Mouse (Mus musculus): ENCODE measurements around the gene Lmntd1. TPM values are rescaled to one million over a fixed set of nuclear protein-coding genes. Genes with fewer than 3 reads are reported as not detected.

The Lmntd1 gene
- polyA plus RNA-seq, 1 experiment: not detected

- TF ChIP-seq POLR2A (IDR thresholded peaks at IDR 0.05; ENCODE audit: low read depth, low read length) (no peak), CTCF (IDR thresholded peaks at IDR 0.05; ENCODE audit: extremely low read depth, insufficient read length, insufficient replicate concordance, low read depth, low read length) (no peak)
- 44% methylated on average over 4 of the region's 4 CpGs for WGBS
- no peak overlapping the region for H3K4me3 ChIP-seq (ENCODE audit: low read depth, low read length)
- H3K36me3 ChIP-seq (ENCODE audit: control insufficient read depth, insufficient read depth, low read length): no peaks in the 10 kb centered on the region
- no peaks in the 10 kb centered on the region for H3K4me1 ChIP-seq (ENCODE audit: control insufficient read depth, insufficient read depth, insufficient read length, low read length)
- H3K27ac ChIP-seq (ENCODE audit: insufficient read depth, low read depth, low read length): no peak overlapping the region
- no peaks in the 10 kb centered on the region for H3K27me3 ChIP-seq (ENCODE audit: control insufficient read depth, insufficient read depth, low read length)
Observed at GRCm38 (mm10) chr6:145378689-145379088, 235.4 kb downstream of the Lmntd1 start.

GRCm38 (mm10) chr6:145374372-145374771, 239.7 kb downstream of the Lmntd1 start:
- TF ChIP-seq POLR2A (IDR thresholded peaks at IDR 0.05; ENCODE audit: low read depth, low read length) (no peak), CTCF (IDR thresholded peaks at IDR 0.05; ENCODE audit: extremely low read depth, insufficient read length, insufficient replicate concordance, low read depth, low read length) (no peak)
- Histone ChIP-seq H3K27me3 (ENCODE audit: control insufficient read depth, insufficient read depth, low read length) (no peaks in the 10 kb centered on the region), H3K27ac (ENCODE audit: insufficient read depth, low read depth, low read length) (no peak overlapping the region), H3K36me3 (ENCODE audit: control insufficient read depth, insufficient read depth, low read length) (no peaks in the 10 kb centered on the region), H3K4me1 (ENCODE audit: control insufficient read depth, insufficient read depth, insufficient read length, low read length) (no peaks in the 10 kb centered on the region), H3K4me3 (ENCODE audit: low read depth, low read length) (no peak overlapping the region)
- WGBS: 56% methylated on average over 2 of the region's 2 CpGs

DNA sequence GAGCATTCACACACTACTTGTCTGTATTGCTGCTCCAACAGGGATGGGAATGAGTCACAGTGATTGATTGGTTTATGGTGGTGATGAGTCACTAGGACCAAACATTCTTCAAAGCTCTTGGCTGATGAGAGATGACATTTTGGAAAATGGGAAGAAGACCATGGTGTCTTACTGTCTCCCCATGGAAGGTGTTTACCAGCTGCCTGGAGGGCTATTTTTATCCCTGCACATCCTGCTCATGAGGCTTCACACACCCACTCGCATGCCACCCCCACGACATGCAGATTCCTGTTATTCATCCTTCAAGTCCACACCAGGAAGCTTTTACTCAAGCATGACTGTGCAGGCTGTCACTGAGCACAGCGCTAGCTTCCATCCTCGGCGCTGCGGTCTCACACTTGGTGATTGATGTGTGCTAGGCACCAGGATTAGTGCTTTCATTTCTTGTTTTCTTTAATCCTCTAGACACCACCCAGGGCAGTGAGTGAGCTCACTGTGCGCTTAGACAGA, 240.4 kb downstream of the Lmntd1 start:
- WGBS: 63% methylated on average over 7 of the region's 7 CpGs
- TF ChIP-seq POLR2A (IDR thresholded peaks at IDR 0.05; ENCODE audit: low read depth, low read length): no peak
- TF ChIP-seq CTCF (IDR thresholded peaks at IDR 0.05; ENCODE audit: extremely low read depth, insufficient read length, insufficient replicate concordance, low read depth, low read length): no peak
- no peak overlapping the region for H3K27ac ChIP-seq (ENCODE audit: insufficient read depth, low read depth, low read length)
- no peaks in the 10 kb centered on the region for H3K36me3 ChIP-seq (ENCODE audit: control insufficient read depth, insufficient read depth, low read length)
- no peak overlapping the region for H3K4me3 ChIP-seq (ENCODE audit: low read depth, low read length)
- H3K4me1 ChIP-seq (ENCODE audit: control insufficient read depth, insufficient read depth, insufficient read length, low read length): no peaks in the 10 kb centered on the region
- no peaks in the 10 kb centered on the region for H3K27me3 ChIP-seq (ENCODE audit: control insufficient read depth, insufficient read depth, low read length)

GRCm38 (mm10) chr6:145372066-145372465, 242.1 kb downstream of the Lmntd1 start:
- H3K4me3 ChIP-seq (ENCODE audit: low read depth, low read length): no peak overlapping the region
- H3K27me3 ChIP-seq (ENCODE audit: control insufficient read depth, insufficient read depth, low read length): no peaks in the 10 kb centered on the region
- no peaks in the 10 kb centered on the region for H3K36me3 ChIP-seq (ENCODE audit: control insufficient read depth, insufficient read depth, low read length)
- WGBS: 40% methylated on average over 2 of the region's 2 CpGs
- no peaks in the 10 kb centered on the region for H3K4me1 ChIP-seq (ENCODE audit: control insufficient read depth, insufficient read depth, insufficient read length, low read length)
- TF ChIP-seq CTCF (IDR thresholded peaks at IDR 0.05; ENCODE audit: extremely low read depth, insufficient read length, insufficient replicate concordance, low read depth, low read length) (no peak), POLR2A (IDR thresholded peaks at IDR 0.05; ENCODE audit: low read depth, low read length) (no peak)
- H3K27ac ChIP-seq (ENCODE audit: insufficient read depth, low read depth, low read length): no peak overlapping the region

DNA sequence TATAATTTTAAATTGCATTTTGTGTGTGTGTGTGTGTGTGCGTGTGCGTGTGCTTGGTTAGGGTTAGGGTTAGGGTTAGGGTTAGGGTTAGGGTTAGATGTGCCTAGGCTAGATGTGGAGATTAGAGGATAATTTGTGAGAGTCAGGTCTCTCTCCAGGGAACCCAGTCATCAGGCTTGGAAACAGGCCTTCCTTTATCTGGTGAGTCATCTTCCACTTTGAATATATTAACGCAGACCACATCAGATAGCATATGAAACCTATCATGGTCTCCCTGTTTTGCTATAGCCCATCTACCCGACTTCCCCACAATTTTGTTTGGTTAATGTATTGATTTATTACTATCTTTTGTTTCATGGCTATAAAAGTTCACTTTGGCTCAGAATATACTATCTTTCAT, 242.5 kb downstream of the Lmntd1 start:
- 56% methylated on average over 4 of the region's 4 CpGs for WGBS
- Histone ChIP-seq H3K27me3 (ENCODE audit: control insufficient read depth, insufficient read depth, low read length) (no peaks in the 10 kb centered on the region), H3K27ac (ENCODE audit: insufficient read depth, low read depth, low read length) (no peak overlapping the region), H3K36me3 (ENCODE audit: control insufficient read depth, insufficient read depth, low read length) (no peaks in the 10 kb centered on the region), H3K4me3 (ENCODE audit: low read depth, low read length) (no peak overlapping the region), H3K4me1 (ENCODE audit: control insufficient read depth, insufficient read depth, insufficient read length, low read length) (no peaks in the 10 kb centered on the region)
- no peak for TF ChIP-seq CTCF (IDR thresholded peaks at IDR 0.05; ENCODE audit: extremely low read depth, insufficient read length, insufficient replicate concordance, low read depth, low read length)
- no peak for TF ChIP-seq POLR2A (IDR thresholded peaks at IDR 0.05; ENCODE audit: low read depth, low read length)

DNA sequence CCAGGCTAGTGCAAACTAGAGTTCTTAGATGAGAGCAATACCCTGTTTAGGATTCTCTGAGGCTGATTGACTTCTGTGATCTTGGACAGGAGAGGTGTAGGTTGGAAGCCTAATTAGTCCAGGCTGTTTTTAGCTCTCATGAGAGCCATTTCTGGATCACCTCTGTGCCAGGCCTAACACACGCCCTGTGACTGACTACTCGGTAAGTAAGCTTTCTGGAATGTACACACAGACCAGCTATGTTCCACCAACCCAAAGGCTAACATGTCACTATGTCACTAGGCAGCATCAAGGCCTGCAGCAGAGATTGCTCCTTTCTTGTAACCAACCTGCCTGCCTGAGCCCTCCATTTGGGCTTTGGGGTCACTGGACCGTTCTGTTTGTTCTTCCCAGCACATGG, 243.8 kb downstream of the Lmntd1 start:
- WGBS: 49% methylated on average over 3 of the region's 3 CpGs
- H3K4me1 ChIP-seq (ENCODE audit: control insufficient read depth, insufficient read depth, insufficient read length, low read length): no peaks in the 10 kb centered on the region
- no peaks in the 10 kb centered on the region for H3K36me3 ChIP-seq (ENCODE audit: control insufficient read depth, insufficient read depth, low read length)
- no peak overlapping the region for H3K4me3 ChIP-seq (ENCODE audit: low read depth, low read length)
- no peaks in the 10 kb centered on the region for H3K27me3 ChIP-seq (ENCODE audit: control insufficient read depth, insufficient read depth, low read length)
- TF ChIP-seq POLR2A (IDR thresholded peaks at IDR 0.05; ENCODE audit: low read depth, low read length) (no peak), CTCF (IDR thresholded peaks at IDR 0.05; ENCODE audit: extremely low read depth, insufficient read length, insufficient replicate concordance, low read depth, low read length) (no peak)
- no peak overlapping the region for H3K27ac ChIP-seq (ENCODE audit: insufficient read depth, low read depth, low read length)

GRCm38 (mm10) chr6:145369290-145369689, 244.8 kb downstream of the Lmntd1 start:
- Histone ChIP-seq H3K27me3 (ENCODE audit: control insufficient read depth, insufficient read depth, low read length) (no peaks in the 10 kb centered on the region), H3K36me3 (ENCODE audit: control insufficient read depth, insufficient read depth, low read length) (no peaks in the 10 kb centered on the region), H3K27ac (ENCODE audit: insufficient read depth, low read depth, low read length) (no peak overlapping the region), H3K4me1 (ENCODE audit: control insufficient read depth, insufficient read depth, insufficient read length, low read length) (no peaks in the 10 kb centered on the region), H3K4me3 (ENCODE audit: low read depth, low read length) (no peak overlapping the region)
- WGBS: 54% methylated on average over 4 of the region's 4 CpGs
- TF ChIP-seq POLR2A (IDR thresholded peaks at IDR 0.05; ENCODE audit: low read depth, low read length) (no peak), CTCF (IDR thresholded peaks at IDR 0.05; ENCODE audit: extremely low read depth, insufficient read length, insufficient replicate concordance, low read depth, low read length) (no peak)

Data from small intestine, adult 2 months (tissue).